Mouse (Mus musculus) C2C12 (cell line): ENCODE results near the gene Gpr146. TPM values are rescaled to one million over a fixed set of nuclear protein-coding genes. Genes with fewer than 3 reads are reported as not detected.

Source experiments
- H3K27me3 ChIP-seq: one replicate; pipeline ENCODE4 v1.6.1; 2011; ENCODE audit not compliant: control insufficient read depth, insufficient read depth, insufficient read length
- H3K36me3 ChIP-seq: one replicate; pipeline ENCODE4 v1.6.1; 2011; ENCODE audit not compliant: control insufficient read depth, insufficient read depth
- H3K4me3 ChIP-seq: one replicate; pipeline ENCODE4 v1.5.1; 2011; ENCODE audit warnings: mild to moderate bottlenecking, control low read depth; ENCODE audit not compliant: poor library complexity, insufficient read depth, severe bottlenecking
- H3K79me2 ChIP-seq: one replicate; pipeline ENCODE4 v1.6.1; 2011; ENCODE audit not compliant: control insufficient read depth, insufficient read depth
- H3K79me3 ChIP-seq: one replicate; pipeline ENCODE4 v1.6.1; 2011; ENCODE audit warnings: low read depth, control low read depth
- H3ac ChIP-seq: one replicate; pipeline ENCODE3; 2011; ENCODE audit warnings: low read depth; ENCODE audit not compliant: control insufficient read depth, insufficient read length
- CEBPB ChIP-seq: IDR thresholded peaks from one replicate; pipeline ENCODE4 v1.6.1; 2011; ENCODE audit warnings: low read depth, mild to moderate bottlenecking, control low read depth, moderate library complexity
- CTCF ChIP-seq: IDR thresholded peaks from one replicate; pipeline ENCODE4 v1.5.1; 2011; ENCODE audit not compliant: control insufficient read depth, insufficient read depth, insufficient read length
- FOSL1 ChIP-seq: IDR thresholded peaks from one replicate; pipeline ENCODE4 v1.8.0; 2011; ENCODE audit warnings: mild to moderate bottlenecking, low read length; ENCODE audit not compliant: poor library complexity, insufficient read depth, severe bottlenecking
- MAX ChIP-seq: IDR thresholded peaks from one replicate; pipeline ENCODE4 v1.6.1; 2011; ENCODE audit warnings: mild to moderate bottlenecking, control low read depth
- MYOD1 ChIP-seq: IDR thresholded peaks from one replicate; pipeline ENCODE4 v1.6.1; 2011; ENCODE audit warnings: low read depth; ENCODE audit not compliant: control insufficient read depth, insufficient read length
- MYOG ChIP-seq: IDR thresholded peaks from one replicate; pipeline ENCODE4 v1.6.1; 2011; ENCODE audit not compliant: control insufficient read depth, insufficient read length; ENCODE audit errors: extremely low read depth
- USF1 ChIP-seq: IDR thresholded peaks from one replicate; pipeline ENCODE4 v1.6.1; 2011; ENCODE audit warnings: low read depth, mild to moderate bottlenecking, control low read depth, moderate library complexity
- polyA plus RNA-seq: library from polyadenylated mRNA; unstranded; fragments of >200 nt; fragmentation: generic; extraction: Trizol; gene quantifications from one replicate; pipeline ENCODE4 v1.2.1, GENCODE M21; 2012; ENCODE audit warnings: missing spikeins

Gene Gpr146
- polyA plus RNA-seq, 1 experiment: 1.7 TPM

GRCm38 (mm10) chr5:139392219-139393196 lies 15.0 kb downstream of the Gpr146 start:
- no peak for TF ChIP-seq MYOG
- TF ChIP-seq USF1: no peak
- no peak for TF ChIP-seq CTCF

GRCm38 (mm10) chr5:139393197-139393588 lies 15.7 kb downstream of the Gpr146 start:
- H3K36me3 ChIP-seq: no peaks in the 10 kb centered on the region
- no peaks in the 10 kb centered on the region for H3K27me3 ChIP-seq
- H3K79me3 ChIP-seq: no peaks in the 10 kb centered on the region
- H3ac ChIP-seq: no peak overlapping the region
- no peaks in the 10 kb centered on the region for H3K79me2 ChIP-seq
- H3K4me3 ChIP-seq: no peak overlapping the region
- TF ChIP-seq CTCF (no peak), FOSL1 (no peak), CEBPB (no peak), USF1 (no peak), MAX (no peak), MYOG (no peak), MYOD1 (no peak)

More at GRCm38 (mm10) chr5:139392219-139393196, 15.0 kb downstream of the Gpr146 start:
- no peak overlapping the region for H3ac ChIP-seq
- no peaks in the 10 kb centered on the region for H3K27me3 ChIP-seq
- H3K36me3 ChIP-seq: no peaks in the 10 kb centered on the region
- H3K4me3 ChIP-seq: no peak overlapping the region
- no peaks in the 10 kb centered on the region for H3K79me2 ChIP-seq
- H3K79me3 ChIP-seq: no peaks in the 10 kb centered on the region

- no peak overlapping the region for H3K4me3 ChIP-seq
- TF ChIP-seq FOSL1 (no peak), CTCF (no peak), CEBPB (no peak), MAX (no peak), MYOD1 (no peak), MYOG (no peak), USF1 (no peak)
- H3K27me3 ChIP-seq: no peaks in the 10 kb centered on the region
- H3ac ChIP-seq: no peak overlapping the region
- no peaks in the 10 kb centered on the region for H3K79me2 ChIP-seq
- H3K36me3 ChIP-seq: no peaks in the 10 kb centered on the region
- no peaks in the 10 kb centered on the region for H3K79me3 ChIP-seq
These were observed 16.9 kb downstream of the Gpr146 start for GRCm38 (mm10) chr5:139394399-139394798.

- Histone ChIP-seq H3ac (no peak overlapping the region), H3K79me3 (no peaks in the 10 kb centered on the region), H3K79me2 (no peaks in the 10 kb centered on the region), H3K36me3 (no peaks in the 10 kb centered on the region), H3K4me3 (no peak overlapping the region), H3K27me3 (no peaks in the 10 kb centered on the region)
- TF ChIP-seq CEBPB (no peak), MAX (no peak), FOSL1 (no peak), MYOD1 (no peak), MYOG (no peak), CTCF (no peak), USF1 (no peak)
These were observed 18.0 kb downstream of the Gpr146 start for GRCm38 (mm10) chr5:139395528-139395927.

GRCm38 (mm10) chr5:139397359-139397916 lies 19.9 kb downstream of the Gpr146 start:
- Histone ChIP-seq H3K27me3 (no peaks in the 10 kb centered on the region), H3K36me3 (no peaks in the 10 kb centered on the region), H3ac (no peak overlapping the region), H3K79me2 (no peaks in the 10 kb centered on the region), H3K79me3 (no peaks in the 10 kb centered on the region), H3K4me3 (no peak overlapping the region)
- TF ChIP-seq FOSL1 (no peak), MAX (no peak), CEBPB (no peak), MYOG (no peak), USF1 (no peak), MYOD1 (no peak), CTCF (no peak)
